Mouse (Mus musculus): ENCODE results near the gene Slc46a1.
A peak's percentile ranks its signal among the peaks of the same experiment; 100 is the strongest.

Slc46a1 gene

GRCm38 (mm10) chr11:78455308-78455707, 10.2 kb upstream of the Slc46a1 start:
- peak; percentile 44 for DNase-seq (ENCODE audit: low spot score)

GRCm38 (mm10) chr11:78458740-78459139, 6.8 kb upstream of the Slc46a1 start:
- no peak for DNase-seq (ENCODE audit: low spot score)

- DNase-seq (ENCODE audit: low spot score) = no peak
These were observed 3.6 kb upstream of the Slc46a1 start for GRCm38 (mm10) chr11:78461894-78462293.

GRCm38 (mm10) chr11:78462669-78463068, 2.8 kb upstream of the Slc46a1 start:
- no peak for DNase-seq (ENCODE audit: low spot score)

GRCm38 (mm10) chr11:78463286-78464036, 2.0 kb upstream of the Slc46a1 start:
- DNase-seq (ENCODE audit: low spot score) = no peak

- no peak for DNase-seq (ENCODE audit: low spot score)
These were observed 381 bp upstream of the Slc46a1 start for GRCm38 (mm10) chr11:78465116-78465515.

- DNase-seq (ENCODE audit: low spot score) = no peak
These were observed 880 bp downstream of the Slc46a1 start for GRCm38 (mm10) chr11:78466242-78466912.

- no peak for DNase-seq (ENCODE audit: low spot score)
These were observed 2.0 kb downstream of the Slc46a1 start for GRCm38 (mm10) chr11:78467515-78467914.

GRCm38 (mm10) chr11:78467932-78468331, 2.4 kb downstream of the Slc46a1 start:
- no peak for DNase-seq (ENCODE audit: low spot score)

- no peak for DNase-seq (ENCODE audit: low spot score)
These were observed 6.0 kb downstream of the Slc46a1 start for GRCm38 (mm10) chr11:78471326-78472103.

GRCm38 (mm10) chr11:78475289-78475688, 9.8 kb downstream of the Slc46a1 start:
- DNase-seq (ENCODE audit: low spot score) = no peak

- no peak for DNase-seq (ENCODE audit: low spot score)
These were observed 18.1 kb downstream of the Slc46a1 start for GRCm38 (mm10) chr11:78483639-78484038.

- DNase-seq (ENCODE audit: low spot score) = peak; percentile 61
These were observed 22.7 kb downstream of the Slc46a1 start for GRCm38 (mm10) chr11:78488168-78488567.

GRCm38 (mm10) chr11:78490781-78491241, 25.3 kb downstream of the Slc46a1 start:
- no peak for DNase-seq (ENCODE audit: low spot score)

- DNase-seq (ENCODE audit: low spot score) = no peak
These were observed 30.4 kb downstream of the Slc46a1 start for GRCm38 (mm10) chr11:78495904-78496303.

GRCm38 (mm10) chr11:78497071-78497541, 31.6 kb downstream of the Slc46a1 start:
- DNase-seq (ENCODE audit: low spot score) = no peak

- peak; percentile 86 for DNase-seq (ENCODE audit: low spot score)
These were observed 32.3 kb downstream of the Slc46a1 start, which contains the start of gene Sarm1 for GRCm38 (mm10) chr11:78497544-78498522. Gene Sarm1 (minus strand): TSS chr11:78497754.

GRCm38 (mm10) chr11:78499004-78499403, 33.5 kb downstream of the Slc46a1 start, which contains the start of gene Vtn:
Gene Vtn (plus strand): TSS chr11:78499091.
- DNase-seq (ENCODE audit: low spot score) = no peak

GRCm38 (mm10) chr11:78499543-78499942, 34.0 kb downstream of the Slc46a1 start:
- DNase-seq (ENCODE audit: low spot score) = no peak

GRCm38 (mm10) chr11:78500623-78501202, 35.2 kb downstream of the Slc46a1 start:
- no peak for DNase-seq (ENCODE audit: low spot score)

- DNase-seq (ENCODE audit: low spot score) = no peak
These were observed 36.0 kb downstream of the Slc46a1 start for GRCm38 (mm10) chr11:78501529-78501928.

All from urinary bladder, postnatal 25 days (tissue).